Mouse (Mus musculus) frontal cortex, adult (tissue): Measurements from ENCODE around the gene Dis3.
"Not testable (repeated sequence)": the region's sequence is repeated elsewhere in the genome, so short reads cannot be mapped to it uniquely, and the experiment has no call there.

Experiments
- ATAC-seq: cut with Nextera tagmentation; 2 replicates; pipeline ENCODE4 v1.9.2; 2017; ENCODE audit warnings: mild to moderate bottlenecking, moderate library complexity, mixed read lengths; ENCODE audit not compliant: low TSS enrichment

Dis3 gene

DNA sequence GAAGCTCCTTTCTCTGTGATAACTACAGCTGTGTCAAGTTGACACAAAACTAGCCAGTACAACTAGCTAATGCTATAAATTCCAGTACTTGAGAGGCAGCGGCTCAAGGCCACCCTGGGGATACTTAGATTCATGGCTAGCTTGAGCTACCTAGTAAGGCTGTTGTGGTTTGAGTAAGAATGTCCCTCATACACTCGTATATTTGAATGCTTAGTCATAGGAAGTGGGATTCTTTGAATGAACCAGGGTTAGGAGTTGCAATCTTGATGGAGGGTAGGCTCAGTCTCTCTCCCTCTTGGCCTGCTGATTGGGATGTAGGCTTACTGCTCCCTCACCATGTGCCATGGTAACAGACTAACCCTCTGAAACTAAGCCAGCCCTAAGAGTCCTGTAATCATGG, 36.5 kb downstream of the Dis3 start:
- ATAC-seq = no peak

- peak; percentile 89 for ATAC-seq
Observed at GRCm38 (mm10) chr14:99060616-99061015, 39.0 kb downstream of the Dis3 start.

DNA sequence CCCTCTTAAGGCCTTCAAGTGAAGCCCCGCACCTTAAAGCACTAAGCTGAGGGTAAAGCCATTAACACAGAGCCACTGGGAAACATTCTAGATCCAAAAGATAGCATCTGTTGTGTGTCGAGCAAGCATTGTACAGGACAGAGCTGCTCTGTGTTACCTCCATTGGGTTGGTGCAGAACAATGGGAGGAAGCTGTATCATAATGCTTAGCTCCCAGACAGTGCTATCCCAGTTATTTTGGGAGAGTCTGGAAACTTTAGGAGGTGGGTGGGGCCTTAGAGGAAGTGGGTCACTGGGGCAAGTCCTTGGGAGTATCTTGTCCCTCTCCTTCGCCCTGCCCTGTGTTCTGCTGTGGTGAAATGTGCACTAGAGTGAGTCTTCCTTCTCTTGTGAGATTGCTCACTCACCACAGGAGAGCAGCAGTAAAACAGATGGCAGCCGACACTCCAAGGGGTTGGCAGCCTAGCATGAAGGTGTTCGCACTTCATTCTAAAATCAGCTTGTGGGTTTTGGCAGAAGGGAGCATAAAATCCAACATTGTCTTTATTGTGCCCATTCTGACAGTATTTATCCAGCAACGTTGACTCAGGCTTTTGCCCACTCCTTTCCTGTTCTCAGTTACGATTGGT, 40.5 kb downstream of the Dis3 start:
- peak; percentile 94 for ATAC-seq

GRCm38 (mm10) chr14:99046782-99047181, 52.8 kb downstream of the Dis3 start:
- peak; percentile 2 for ATAC-seq

DNA sequence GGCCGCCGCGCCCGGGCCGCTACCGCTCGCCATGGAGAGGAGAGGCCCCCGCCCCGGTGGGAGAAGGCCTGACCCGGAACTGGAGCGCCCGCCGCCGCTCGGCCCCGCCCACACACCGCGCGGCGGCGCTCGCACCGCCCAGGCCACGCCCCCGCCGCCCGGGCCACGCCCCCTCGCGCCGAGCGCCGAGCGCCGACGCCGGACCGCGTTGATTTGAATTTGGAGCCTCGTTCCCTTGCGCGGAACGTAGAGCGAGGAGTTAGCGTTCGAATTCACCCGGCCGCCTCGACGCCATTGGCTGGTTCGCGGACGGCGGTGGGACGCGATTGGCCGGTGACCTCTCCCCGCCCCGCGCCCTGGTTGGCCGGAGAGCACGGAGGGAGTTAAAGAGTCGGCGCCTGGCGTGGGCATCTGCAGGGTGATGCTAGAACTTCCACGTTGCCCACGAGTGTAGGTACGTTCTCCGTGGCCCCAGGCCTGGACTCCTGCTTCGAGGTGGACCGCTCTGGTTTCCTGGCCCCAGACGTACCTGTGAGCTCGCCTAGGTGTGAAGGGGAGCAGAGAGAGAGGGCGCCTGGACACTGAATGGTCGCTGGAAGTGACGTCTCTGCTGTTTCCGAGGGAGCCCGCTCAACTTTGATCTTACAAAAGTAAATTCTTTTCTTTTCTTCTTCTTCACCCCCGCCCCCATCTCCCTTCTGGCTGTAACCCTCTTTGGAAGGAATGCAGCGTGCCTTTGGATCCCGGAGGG, 53.4 kb downstream of the Dis3 start, which contains the start of the genes Mzt1 and Bora:
TSS of gene Mzt1 (minus strand) at position 104 of the 751 bp plus-strand sequence.
TSS of gene Bora (plus strand) at position 192 of the 751 bp plus-strand sequence.
- ATAC-seq = peak; percentile 92

- ATAC-seq = peak; percentile 28
Observed at GRCm38 (mm10) chr14:99045378-99046030, 54.1 kb downstream of the Dis3 start.

DNA sequence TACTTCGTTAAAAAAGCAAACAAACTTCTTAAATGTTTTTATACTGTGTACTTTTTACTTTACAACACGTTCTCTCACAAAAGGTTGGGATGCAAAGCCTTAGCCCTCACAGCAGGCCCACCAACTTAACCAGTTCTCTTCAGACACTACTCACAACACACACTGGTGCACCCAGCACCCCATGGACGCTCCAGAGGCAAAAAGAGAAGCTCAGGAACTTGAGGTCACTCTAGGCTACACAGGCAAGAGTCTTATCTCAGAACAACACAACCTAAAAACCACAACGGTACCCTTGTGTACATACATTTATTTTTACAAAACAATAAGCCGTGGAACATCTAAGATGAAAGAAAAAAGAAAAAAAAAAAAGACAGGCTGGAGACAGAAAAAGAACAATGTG, 54.9 kb downstream of the Dis3 start:
- ATAC-seq = no peak

DNA sequence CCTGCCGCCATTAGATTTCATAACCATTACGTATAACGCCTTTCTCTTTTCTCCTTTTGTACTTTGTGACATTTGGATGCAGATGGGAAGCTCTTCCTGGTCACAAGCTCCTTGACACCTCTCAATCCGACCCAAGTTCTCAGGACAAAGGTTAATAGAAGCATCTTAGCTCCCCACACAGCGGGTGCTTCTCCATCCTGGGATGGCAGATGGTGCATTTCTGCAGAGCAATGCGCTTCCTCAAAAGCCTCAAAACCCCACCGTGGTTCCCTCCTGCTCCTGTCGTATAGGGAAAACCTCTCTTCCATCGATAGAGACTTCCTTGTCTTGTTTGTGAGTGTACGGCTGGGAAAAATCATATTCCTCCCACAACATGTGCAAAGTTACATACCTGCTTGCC, 55.5 kb downstream of the Dis3 start:
- no peak for ATAC-seq

- no peak for ATAC-seq
Observed at GRCm38 (mm10) chr14:99043499-99043898, 56.1 kb downstream of the Dis3 start.

- no peak for ATAC-seq
Observed at GRCm38 (mm10) chr14:99041416-99041815, 58.2 kb downstream of the Dis3 start.

- not testable (repeated sequence) for ATAC-seq
Observed at GRCm38 (mm10) chr14:99039308-99039707, 60.3 kb downstream of the Dis3 start.

DNA sequence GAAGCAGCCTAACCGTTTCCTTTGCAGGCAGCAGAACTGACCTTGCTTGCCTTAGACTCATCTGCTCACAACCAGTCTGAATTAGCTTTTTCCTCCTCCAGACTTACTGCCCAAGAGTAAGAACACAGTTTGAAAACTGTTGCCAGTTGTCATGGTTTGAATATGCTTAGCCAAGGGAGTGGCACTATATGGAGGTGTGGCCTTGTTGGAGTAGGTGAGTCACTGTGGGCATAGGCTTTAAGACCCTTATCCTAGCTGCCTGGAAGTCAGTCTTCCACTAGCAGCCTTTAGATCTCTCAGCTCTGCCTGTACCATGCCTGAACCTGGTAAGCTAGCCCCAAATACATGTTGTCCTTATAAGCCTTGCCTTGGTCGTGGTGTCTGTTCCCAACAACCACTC, 61.9 kb downstream of the Dis3 start:
- ATAC-seq = no peak

GRCm38 (mm10) chr14:99036039-99036438, 63.5 kb downstream of the Dis3 start:
- no peak for ATAC-seq

- not testable (repeated sequence) for ATAC-seq
Observed at GRCm38 (mm10) chr14:99034851-99035250, 64.7 kb downstream of the Dis3 start.

DNA sequence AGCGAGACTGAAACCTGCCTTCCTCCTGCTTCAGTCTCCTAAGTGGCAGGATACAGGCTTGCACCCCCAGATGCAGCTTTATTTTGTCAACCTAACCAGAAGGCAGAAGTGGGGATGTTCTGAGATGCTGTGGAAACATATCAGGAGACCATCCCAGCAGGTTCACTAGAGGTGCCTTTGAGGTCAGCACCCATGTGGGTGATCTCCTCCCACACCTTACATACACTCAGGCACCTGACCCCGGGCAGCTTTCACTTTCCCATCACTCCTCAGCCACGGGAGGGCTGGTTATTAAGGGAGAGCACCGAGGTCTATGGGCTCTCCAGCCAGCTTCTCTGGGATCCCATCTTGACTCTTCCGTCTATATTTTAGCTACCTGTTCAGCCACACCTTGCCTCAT, 67.0 kb downstream of the Dis3 start:
- ATAC-seq = no peak

- ATAC-seq = no peak
Observed at GRCm38 (mm10) chr14:99031337-99031873, 68.2 kb downstream of the Dis3 start.

- peak; percentile 66 for ATAC-seq
Observed at GRCm38 (mm10) chr14:99029987-99030386, 69.6 kb downstream of the Dis3 start.
